Mouse (Mus musculus): Measurements from ENCODE around the gene Tyro3. TPM values are rescaled to one million over a fixed set of nuclear protein-coding genes. Genes with fewer than 3 reads are reported as not detected.

Gene Tyro3
- polyA plus RNA-seq, 1 experiment from 2014 or later, result 27.0 TPM

- H3K4me1 ChIP-seq, result peaks cover 57% of the 10 kb centered on the region
- no peak overlapping the region for H3K27ac ChIP-seq
- 11% methylated on average over 13 of the region's 13 CpGs for WGBS
- H3K4me3 ChIP-seq, result peak overlapping the region; percentile 98; the same call in 1 of the 2 replicates
- peaks cover 55% of the 10 kb centered on the region for H3K27me3 ChIP-seq (ENCODE audit: poor library complexity, severe bottlenecking)
- peak; percentile 63 for DNase-seq (ENCODE audit: extremely low spot score, low spot score)
- H3K36me3 ChIP-seq (replicated peaks), result peaks cover 4% of the 10 kb centered on the region; the same call in 1 of the 2 replicates
- no peaks in the 10 kb centered on the region for H3K9me3 ChIP-seq
Observed at GRCm38 (mm10) chr2:119798246-119798927, 854 bp downstream of the Tyro3 start.

GRCm38 (mm10) chr2:119799181-119799960 lies 1.8 kb downstream of the Tyro3 start:
- peak; percentile 62 for DNase-seq (ENCODE audit: extremely low spot score, low spot score)
- H3K9me3 ChIP-seq, result no peaks in the 10 kb centered on the region
- H3K4me3 ChIP-seq, result peak overlapping the region; percentile 98
- under 1% methylated on average over 65 of the region's 89 CpGs for WGBS
- peaks cover 67% of the 10 kb centered on the region for H3K4me1 ChIP-seq
- peak overlapping the region; percentile 96 for H3K27ac ChIP-seq
- peaks cover 13% of the 10 kb centered on the region for H3K36me3 ChIP-seq (replicated peaks)
- peaks cover 65% of the 10 kb centered on the region for H3K27me3 ChIP-seq (ENCODE audit: poor library complexity, severe bottlenecking)

GRCm38 (mm10) chr2:119799961-119800550 lies 2.5 kb downstream of the Tyro3 start:
- Histone ChIP-seq H3K4me1 (peaks cover 74% of the 10 kb centered on the region), H3K36me3 (replicated peaks) (peaks cover 20% of the 10 kb centered on the region), H3K27ac (peak overlapping the region; percentile 96), H3K9me3 (no peaks in the 10 kb centered on the region), H3K4me3 (peak overlapping the region; percentile 98), H3K27me3 (ENCODE audit: poor library complexity, severe bottlenecking) (peaks cover 72% of the 10 kb centered on the region)
- WGBS, result 1% methylated on average over 17 of the region's 27 CpGs
- DNase-seq (ENCODE audit: extremely low spot score, low spot score), result peak; percentile 36

- WGBS, result 49% methylated on average over 15 of the region's 15 CpGs
- H3K27me3 ChIP-seq (ENCODE audit: poor library complexity, severe bottlenecking), result peaks cover 81% of the 10 kb centered on the region
- peak overlapping the region; percentile 96 for H3K27ac ChIP-seq
- peak overlapping the region; percentile 98 for H3K4me3 ChIP-seq
- no peaks in the 10 kb centered on the region for H3K9me3 ChIP-seq
- peaks cover 83% of the 10 kb centered on the region for H3K4me1 ChIP-seq
- no peak for DNase-seq (ENCODE audit: extremely low spot score, low spot score)
- peaks cover 30% of the 10 kb centered on the region for H3K36me3 ChIP-seq (replicated peaks)
Observed at GRCm38 (mm10) chr2:119800876-119801846, 3.6 kb downstream of the Tyro3 start.

GRCm38 (mm10) chr2:119802767-119803617 lies 5.5 kb downstream of the Tyro3 start:
- peak overlapping the region; percentile 33 for H3K4me3 ChIP-seq
- peak; percentile 74 for DNase-seq (ENCODE audit: extremely low spot score, low spot score)
- H3K4me1 ChIP-seq, result peaks cover 95% of the 10 kb centered on the region
- H3K36me3 ChIP-seq (replicated peaks), result peaks cover 48% of the 10 kb centered on the region
- no peaks in the 10 kb centered on the region for H3K9me3 ChIP-seq
- 12% methylated on average over 10 of the region's 10 CpGs for WGBS
- peaks cover 63% of the 10 kb centered on the region for H3K27me3 ChIP-seq (ENCODE audit: poor library complexity, severe bottlenecking)
- peak overlapping the region; percentile 82 for H3K27ac ChIP-seq

GRCm38 (mm10) chr2:119803618-119804274 lies 6.2 kb downstream of the Tyro3 start:
- H3K9me3 ChIP-seq, result no peaks in the 10 kb centered on the region
- H3K27ac ChIP-seq, result peak overlapping the region; percentile 82
- H3K4me3 ChIP-seq, result peak overlapping the region; percentile 33; the same call in 1 of the 2 replicates
- no peak for DNase-seq (ENCODE audit: extremely low spot score, low spot score)
- peaks cover 56% of the 10 kb centered on the region for H3K27me3 ChIP-seq (ENCODE audit: poor library complexity, severe bottlenecking)
- peaks cover 56% of the 10 kb centered on the region for H3K36me3 ChIP-seq (replicated peaks)
- 11% methylated on average over 6 of the region's 6 CpGs for WGBS
- H3K4me1 ChIP-seq, result peaks cover 94% of the 10 kb centered on the region

- WGBS, result 18% methylated on average over 5 of the region's 5 CpGs
- Histone ChIP-seq H3K27me3 (ENCODE audit: poor library complexity, severe bottlenecking) (peaks cover 51% of the 10 kb centered on the region), H3K36me3 (replicated peaks) (peaks cover 61% of the 10 kb centered on the region), H3K9me3 (no peaks in the 10 kb centered on the region), H3K4me3 (peak overlapping the region; percentile 14; the same call in 1 of the 2 replicates), H3K4me1 (peaks cover 93% of the 10 kb centered on the region), H3K27ac (peak overlapping the region; percentile 82)
- no peak for DNase-seq (ENCODE audit: extremely low spot score, low spot score)
Observed at GRCm38 (mm10) chr2:119804275-119804628, 6.7 kb downstream of the Tyro3 start.

- peaks cover 49% of the 10 kb centered on the region for H3K27me3 ChIP-seq (ENCODE audit: poor library complexity, severe bottlenecking)
- WGBS, result 23% methylated on average over 9 of the region's 9 CpGs
- H3K4me3 ChIP-seq, result peak overlapping the region; percentile 14; the same call in 1 of the 2 replicates
- H3K36me3 ChIP-seq (replicated peaks), result peaks cover 66% of the 10 kb centered on the region
- no peak for DNase-seq (ENCODE audit: extremely low spot score, low spot score)
- peak overlapping the region; percentile 82 for H3K27ac ChIP-seq
- no peaks in the 10 kb centered on the region for H3K9me3 ChIP-seq
- H3K4me1 ChIP-seq, result peaks cover 88% of the 10 kb centered on the region
Observed at GRCm38 (mm10) chr2:119804776-119805175, 7.2 kb downstream of the Tyro3 start.

GRCm38 (mm10) chr2:119805536-119805935 lies 8.0 kb downstream of the Tyro3 start:
- DNase-seq (ENCODE audit: extremely low spot score, low spot score), result no peak
- Histone ChIP-seq H3K27ac (peak overlapping the region; percentile 82; the same call in 1 of the 2 replicates), H3K9me3 (no peaks in the 10 kb centered on the region), H3K4me1 (peaks cover 80% of the 10 kb centered on the region), H3K27me3 (ENCODE audit: poor library complexity, severe bottlenecking) (peaks cover 49% of the 10 kb centered on the region), H3K36me3 (replicated peaks) (peaks cover 74% of the 10 kb centered on the region), H3K4me3 (no peak overlapping the region)
- WGBS, result 41% methylated on average over 8 of the region's 8 CpGs

GRCm38 (mm10) chr2:119808438-119808837 lies 10.9 kb downstream of the Tyro3 start:
- Histone ChIP-seq H3K27me3 (ENCODE audit: poor library complexity, severe bottlenecking) (peaks cover 28% of the 10 kb centered on the region), H3K9me3 (no peaks in the 10 kb centered on the region), H3K27ac (no peak overlapping the region), H3K4me1 (peaks cover 53% of the 10 kb centered on the region), H3K36me3 (replicated peaks) (peaks cover 98% of the 10 kb centered on the region), H3K4me3 (no peak overlapping the region)
- 24% methylated on average over 4 of the region's 4 CpGs for WGBS
- no peak for DNase-seq (ENCODE audit: extremely low spot score, low spot score)

GRCm38 (mm10) chr2:119808881-119809280 lies 11.3 kb downstream of the Tyro3 start:
- 38% methylated on average over 4 of the region's 4 CpGs for WGBS
- peaks cover 50% of the 10 kb centered on the region for H3K4me1 ChIP-seq
- peaks cover 24% of the 10 kb centered on the region for H3K27me3 ChIP-seq (ENCODE audit: poor library complexity, severe bottlenecking)
- H3K27ac ChIP-seq, result no peak overlapping the region
- H3K9me3 ChIP-seq, result no peaks in the 10 kb centered on the region
- no peak overlapping the region for H3K4me3 ChIP-seq
- no peak for DNase-seq (ENCODE audit: extremely low spot score, low spot score)
- peaks cover 99% of the 10 kb centered on the region for H3K36me3 ChIP-seq (replicated peaks)
